Mouse (Mus musculus) liver, postnatal 0 days (tissue): ENCODE results near the gene Gadd45b.

Source experiments
- CTCF ChIP-seq: sonication (generic); IDR thresholded peaks from 2 replicates; pipeline ENCODE4 v1.5.1; 2016; ENCODE audit warnings: antibody characterized with exemption, low read depth
- EP300 ChIP-seq: IDR thresholded peaks from 2 replicates; pipeline ENCODE4 v1.6.1; 2016; ENCODE audit warnings: antibody characterized with exemption, low read depth, mild to moderate bottlenecking

DNA sequence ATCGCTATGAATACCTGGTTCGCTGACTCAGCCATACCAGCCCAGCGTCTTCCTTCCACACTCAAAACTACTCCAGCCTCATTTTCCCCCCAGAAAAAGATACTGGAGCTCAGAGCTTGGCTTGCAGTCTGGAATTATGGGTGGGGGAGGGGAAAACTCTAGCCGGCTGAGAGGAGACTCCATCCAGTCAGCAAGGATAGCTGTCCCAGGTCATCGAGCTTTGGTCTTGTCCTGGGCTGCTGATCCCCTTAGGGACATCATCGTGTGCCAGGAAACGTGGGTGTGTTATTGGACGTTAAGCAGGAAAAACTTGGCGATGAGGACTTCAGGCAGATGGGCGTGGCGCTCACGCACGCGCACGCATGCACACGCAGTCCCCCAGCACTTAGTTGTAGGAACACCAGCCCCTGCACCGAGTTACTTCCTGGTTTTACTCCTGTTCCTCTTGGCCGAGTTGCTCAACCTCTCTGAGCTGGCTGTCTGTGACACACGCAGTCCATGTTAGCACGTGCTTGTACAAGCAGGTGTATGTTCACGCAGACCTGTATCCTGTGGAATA is 3.6 kb downstream of the Gadd45b start:
- TF ChIP-seq EP300 (peak; percentile 53; the same call in 1 of the 2 replicates), CTCF (no peak)
